Mouse (Mus musculus) liver, embryonic 16.5 days (tissue): ENCODE data around the gene Prkn. TPM values are rescaled to one million over a fixed set of nuclear protein-coding genes. Genes with fewer than 3 reads are reported as not detected.

Experiments
- ATAC-seq: fragments of 200-750 bp; cut with Nextera tagmentation; 2 replicates; pipeline ENCODE4 v1.8.0; 2017; ENCODE audit warnings: low read depth, mild to moderate bottlenecking, moderate number of reproducible peaks, moderate library complexity
- H3K27ac ChIP-seq: fragments of 300-500 bp; sonication (generic); 2 replicates; pipeline ENCODE4 v1.5.1; 2014; ENCODE audit warnings: mild to moderate bottlenecking, low read length
- H3K27me3 ChIP-seq: fragments of 300-500 bp; sonication (generic); 2 replicates; pipeline ENCODE4 v1.6.1; 2014; ENCODE audit warnings: low read depth, low read length, mixed read lengths; ENCODE audit not compliant: control insufficient read depth, insufficient read depth
- H3K36me3 ChIP-seq: fragments of 300-500 bp; sonication (generic); 2 replicates; pipeline ENCODE4 v1.6.1; 2014; ENCODE audit warnings: mild to moderate bottlenecking; ENCODE audit not compliant: control insufficient read depth, insufficient read depth
- H3K4me1 ChIP-seq: fragments of 300-500 bp; sonication (generic); 2 replicates; pipeline ENCODE4 v1.6.1; 2014; ENCODE audit warnings: low read depth, low read length, mixed read lengths; ENCODE audit not compliant: control insufficient read depth
- H3K4me2 ChIP-seq: fragments of 300-500 bp; sonication (generic); 2 replicates; pipeline ENCODE4 v1.6.1; 2014; ENCODE audit warnings: low read depth, low read length, mixed read lengths
- H3K4me3 ChIP-seq: fragments of 300-500 bp; sonication (generic); 2 replicates; pipeline ENCODE4 v1.5.1; 2014; ENCODE audit warnings: low read depth, mild to moderate bottlenecking, low read length
- H3K9ac ChIP-seq: fragments of 300-500 bp; sonication (generic); 2 replicates; pipeline ENCODE4 v1.6.1; 2014; ENCODE audit warnings: low read depth, low read length
- H3K9me3 ChIP-seq: fragments of 300-500 bp; sonication (generic); replicated peaks from 2 replicates; pipeline ENCODE4 v1.6.1; 2016; ENCODE audit warnings: low read length; ENCODE audit not compliant: control insufficient read depth
- WGBS: fragments of 180-500 bp; shearing (Covaris S2); extraction: QIAGEN DNeasy Blood & Tissue Kit; methylation state at CpG from one replicate; pipeline ENCODE4 v1.1.7; 2014; ENCODE audit not compliant: insufficient replicate concordance; 5-methylcytosine and 5-hydroxymethylcytosine counted together
- polyA plus RNA-seq: library from polyadenylated mRNA; unstranded; fragments of >200 nt; fragmentation: Nextera tagmentation; extraction: Ambion mirVana; gene quantifications from 2 replicates; pipeline ENCODE4 v1.2.1, GENCODE M21; 2015

The Prkn gene
- polyA plus RNA-seq, 1 experiment from 2014 or later, result 0.70 TPM

DNA sequence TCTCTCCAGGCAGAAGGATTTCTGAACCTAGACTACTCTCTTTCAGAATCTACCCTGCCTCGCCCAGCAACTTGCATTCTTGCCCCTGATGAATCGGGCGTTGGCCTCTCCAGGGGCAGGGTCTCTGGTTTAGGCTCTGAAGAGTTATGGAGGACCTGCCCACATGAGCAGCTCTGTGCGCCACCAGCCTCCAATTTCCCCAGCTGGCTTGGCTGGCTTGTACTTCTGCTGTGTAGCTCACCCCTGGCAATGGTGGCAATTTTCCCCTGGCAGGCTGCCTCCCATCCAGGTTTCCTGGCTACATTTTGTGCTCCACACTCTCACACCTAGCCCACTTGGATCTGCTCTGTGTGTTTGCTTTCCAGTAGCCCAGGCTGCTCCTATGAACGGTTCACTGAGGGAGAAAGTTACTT, 1205.7 kb downstream of the Prkn start:
- peaks cover 8% of the 10 kb centered on the region; the same call in 1 of the 2 replicates for H3K4me1 ChIP-seq
- no peaks in the 10 kb centered on the region for H3K9me3 ChIP-seq
- no peak overlapping the region for H3K4me2 ChIP-seq
- no peak for ATAC-seq
- no peaks in the 10 kb centered on the region for H3K36me3 ChIP-seq
- no peak overlapping the region for H3K9ac ChIP-seq
- no peak overlapping the region for H3K4me3 ChIP-seq
- peaks cover 12% of the 10 kb centered on the region for H3K27me3 ChIP-seq
- H3K27ac ChIP-seq, result no peak overlapping the region
- 65% methylated on average over 5 of the region's 5 CpGs for WGBS

DNA sequence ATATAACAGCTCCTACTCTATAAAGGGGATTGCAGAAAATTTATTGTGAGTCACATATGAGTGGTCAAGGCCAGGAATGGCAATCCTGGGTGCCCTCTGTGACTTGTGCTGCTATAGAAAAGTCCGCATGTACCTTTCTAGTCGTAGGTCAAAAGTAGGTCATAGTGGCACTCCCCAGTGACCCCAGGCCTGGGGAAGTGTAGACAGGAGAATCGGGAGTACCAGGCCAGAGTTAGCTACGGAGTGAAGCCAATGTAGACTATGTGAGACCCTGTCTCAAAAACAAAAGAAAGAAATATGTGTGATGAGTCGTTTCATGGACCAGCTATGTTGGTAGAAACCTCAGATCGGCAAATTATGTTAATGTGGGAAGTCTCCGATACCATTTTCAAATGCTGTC, 1206.8 kb downstream of the Prkn start:
- Histone ChIP-seq H3K27ac (no peak overlapping the region), H3K36me3 (no peaks in the 10 kb centered on the region), H3K4me3 (no peak overlapping the region), H3K4me2 (no peak overlapping the region), H3K27me3 (peaks cover 12% of the 10 kb centered on the region), H3K4me1 (peaks cover 6% of the 10 kb centered on the region; the same call in 1 of the 2 replicates), H3K9me3 (no peaks in the 10 kb centered on the region), H3K9ac (no peak overlapping the region)
- ATAC-seq, result no peak
- whole genome bisulfite sequencing, result 69% methylated on average over 7 of the region's 7 CpGs

DNA sequence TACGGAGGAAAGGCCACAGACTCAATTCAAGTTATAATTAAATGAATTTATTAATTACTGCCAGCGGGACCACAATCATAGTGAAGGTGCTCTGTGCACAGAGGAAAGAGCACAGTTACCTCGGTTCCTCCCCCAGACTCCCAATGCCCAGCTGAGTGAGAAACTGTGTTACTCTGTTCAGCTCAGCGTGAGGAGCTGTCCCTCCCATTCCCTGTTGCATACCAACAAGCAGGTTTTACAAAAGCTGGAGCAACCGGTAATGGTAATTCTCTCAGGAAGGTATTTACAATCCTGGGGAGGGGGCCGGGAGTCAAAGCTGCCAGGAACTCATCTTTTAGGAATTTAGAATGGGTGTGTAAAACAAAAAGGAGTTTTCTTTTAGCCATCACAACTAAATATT, 1207.3 kb downstream of the Prkn start:
- ATAC-seq, result no peak
- Histone ChIP-seq H3K9ac (no peak overlapping the region), H3K36me3 (no peaks in the 10 kb centered on the region), H3K4me3 (no peak overlapping the region), H3K4me1 (peaks cover 2% of the 10 kb centered on the region; the same call in 1 of the 2 replicates), H3K27ac (no peak overlapping the region), H3K27me3 (peaks cover 12% of the 10 kb centered on the region), H3K9me3 (no peaks in the 10 kb centered on the region), H3K4me2 (no peak overlapping the region)
- 46% methylated on average over 6 of the region's 6 CpGs for WGBS

DNA sequence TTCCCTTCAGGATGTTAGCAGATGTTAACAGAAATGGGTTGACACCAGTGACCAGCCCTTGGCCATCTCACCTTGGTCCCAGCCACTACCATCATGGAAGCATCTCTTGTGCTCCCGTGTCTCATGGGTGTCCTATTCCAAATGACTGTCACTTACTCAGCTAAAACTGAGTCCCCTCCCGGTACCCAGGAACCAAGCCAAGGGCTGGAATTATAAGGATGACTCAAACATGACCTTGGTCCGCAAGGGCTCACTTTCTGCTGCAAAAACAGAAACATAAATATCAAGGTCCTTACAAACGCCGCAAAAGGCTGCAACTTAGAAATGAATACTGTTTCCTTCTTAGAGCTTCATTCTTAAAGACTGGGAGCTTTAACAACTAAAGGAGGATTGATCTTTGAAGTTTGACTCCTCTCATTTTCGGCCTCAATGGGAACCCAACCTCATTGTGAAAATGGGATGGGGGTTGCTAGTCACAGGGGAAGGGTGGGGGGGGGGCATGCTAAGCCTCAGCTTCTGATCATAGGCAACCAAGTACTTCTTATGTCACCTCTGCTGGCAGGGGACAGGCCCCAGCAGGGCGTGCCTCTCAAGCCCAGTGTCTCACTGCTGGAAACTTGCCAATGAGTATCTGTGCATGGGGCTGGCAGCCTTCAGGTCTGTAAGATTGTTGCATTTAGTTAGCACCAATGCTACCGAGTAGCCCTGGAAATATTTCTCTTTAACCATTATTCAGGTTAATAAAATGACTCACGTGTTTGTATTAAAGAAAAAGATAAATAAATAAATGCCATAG, 1208.7 kb downstream of the Prkn start:
- no peak overlapping the region for H3K9ac ChIP-seq
- no peak overlapping the region for H3K27ac ChIP-seq
- ATAC-seq, result 0 out of 2 replicates have a peak, but pooled peaks have one; percentile 32
- H3K4me1 ChIP-seq, result no peaks in the 10 kb centered on the region; the same call in 1 of the 2 replicates
- no peaks in the 10 kb centered on the region for H3K9me3 ChIP-seq
- no peak overlapping the region for H3K4me3 ChIP-seq
- 57% methylated on average over 9 of the region's 9 CpGs for WGBS
- peaks cover 9% of the 10 kb centered on the region for H3K27me3 ChIP-seq
- H3K36me3 ChIP-seq, result no peaks in the 10 kb centered on the region
- H3K4me2 ChIP-seq, result no peak overlapping the region

DNA sequence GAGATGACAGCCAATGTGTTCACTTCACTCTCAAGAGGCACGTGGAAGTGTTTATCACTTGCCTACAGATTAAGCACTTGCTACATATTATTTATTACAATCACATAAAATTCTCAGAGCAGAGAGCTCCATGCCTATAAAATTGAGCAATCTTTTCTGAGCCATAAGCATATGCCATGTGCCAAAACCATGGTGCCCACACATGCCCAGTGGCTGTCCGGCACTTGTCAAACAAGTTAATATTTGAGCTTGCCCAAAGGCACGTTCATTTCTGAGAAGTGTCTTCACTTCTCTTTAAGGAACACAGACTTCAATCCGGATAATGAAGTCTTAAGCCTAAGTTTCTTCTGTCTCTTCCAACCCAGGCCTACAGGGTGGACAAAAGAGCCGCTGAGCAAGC, 1210.1 kb downstream of the Prkn start:
- H3K4me1 ChIP-seq, result no peaks in the 10 kb centered on the region; the same call in 1 of the 2 replicates
- H3K4me2 ChIP-seq, result no peak overlapping the region
- no peaks in the 10 kb centered on the region for H3K9me3 ChIP-seq
- peaks cover 4% of the 10 kb centered on the region; the same call in 1 of the 2 replicates for H3K27me3 ChIP-seq
- H3K36me3 ChIP-seq, result no peaks in the 10 kb centered on the region
- H3K27ac ChIP-seq, result no peak overlapping the region
- no peak overlapping the region for H3K4me3 ChIP-seq
- H3K9ac ChIP-seq, result no peak overlapping the region
- no peak for ATAC-seq
- WGBS, result 67% methylated on average over 5 of the region's 5 CpGs

DNA sequence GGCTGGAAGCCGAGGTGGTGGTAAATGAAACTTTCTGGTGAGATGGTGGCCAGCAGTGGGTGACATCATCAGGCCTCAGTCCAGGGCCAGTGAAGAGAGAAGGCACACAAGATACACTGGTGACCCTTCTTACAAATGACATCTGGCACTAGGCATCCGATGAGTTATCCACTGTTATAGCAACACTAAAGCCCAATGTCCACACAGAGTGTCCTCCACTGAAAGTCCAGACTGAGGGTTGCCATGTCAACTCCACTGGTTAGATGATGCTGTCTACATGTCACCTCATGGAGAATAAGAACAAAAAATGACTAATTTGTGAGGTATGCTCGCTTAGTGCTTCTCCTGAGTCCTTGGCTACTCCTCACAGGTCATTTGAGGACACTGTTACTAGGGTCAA, 1210.8 kb downstream of the Prkn start:
- Histone ChIP-seq H3K9ac (no peak overlapping the region), H3K36me3 (no peaks in the 10 kb centered on the region), H3K27ac (no peak overlapping the region), H3K4me3 (no peak overlapping the region), H3K9me3 (no peaks in the 10 kb centered on the region), H3K27me3 (no peaks in the 10 kb centered on the region; the same call in 1 of the 2 replicates), H3K4me1 (no peaks in the 10 kb centered on the region; the same call in 1 of the 2 replicates), H3K4me2 (no peak overlapping the region)
- 66% methylated on average over 3 of the region's 3 CpGs for WGBS
- no peak for ATAC-seq

DNA sequence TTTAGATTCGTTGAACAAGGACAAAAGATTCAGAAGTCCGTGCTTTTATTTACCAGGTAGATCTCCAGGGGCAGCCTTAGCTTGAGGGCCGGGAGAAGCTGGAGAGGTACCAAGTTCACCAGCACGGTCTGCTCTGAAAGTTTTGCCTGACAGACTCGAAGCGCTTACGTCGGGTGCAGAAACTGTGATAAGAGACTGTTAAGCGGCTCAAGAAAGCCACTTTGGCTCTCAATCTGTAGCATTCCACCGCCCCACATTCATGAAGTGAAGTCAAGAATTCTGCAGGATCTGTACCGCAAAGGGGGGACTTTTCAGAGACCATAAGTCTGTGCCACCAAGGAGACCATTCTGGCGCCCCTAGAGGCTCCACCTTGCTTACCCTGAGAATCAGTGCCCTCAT, 1212.5 kb downstream of the Prkn start:
- no peak overlapping the region for H3K4me3 ChIP-seq
- H3K4me2 ChIP-seq, result no peak overlapping the region
- no peak overlapping the region for H3K9ac ChIP-seq
- ATAC-seq, result no peak
- H3K27me3 ChIP-seq, result no peaks in the 10 kb centered on the region
- H3K36me3 ChIP-seq, result no peaks in the 10 kb centered on the region
- no peaks in the 10 kb centered on the region for H3K9me3 ChIP-seq
- H3K27ac ChIP-seq, result no peak overlapping the region
- 73% methylated on average over 12 of the region's 12 CpGs for WGBS
- H3K4me1 ChIP-seq, result no peaks in the 10 kb centered on the region; the same call in 1 of the 2 replicates

DNA sequence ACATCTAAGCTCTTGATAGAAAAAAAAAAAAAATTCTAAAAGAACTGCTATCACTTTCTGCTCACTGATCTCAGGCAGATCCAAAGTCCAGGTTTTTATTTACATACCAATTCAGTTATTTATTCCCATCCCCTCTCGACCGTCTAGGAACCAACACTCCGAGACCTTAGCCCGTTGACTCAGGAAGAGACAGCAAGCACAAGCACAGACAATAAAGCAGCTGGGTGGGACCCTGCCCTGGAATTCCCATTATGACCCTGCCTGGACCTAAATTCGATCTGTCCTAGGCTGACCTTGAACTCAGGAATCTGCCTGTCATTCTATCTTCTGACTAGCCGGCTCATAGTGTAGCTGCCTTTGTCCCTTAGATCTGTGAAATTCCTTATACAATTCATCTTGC, 1218.9 kb downstream of the Prkn start:
- no peak overlapping the region for H3K27ac ChIP-seq
- 79% methylated on average over 6 of the region's 6 CpGs for WGBS
- ATAC-seq, result no peak
- no peaks in the 10 kb centered on the region for H3K27me3 ChIP-seq
- no peak overlapping the region for H3K4me2 ChIP-seq
- H3K4me1 ChIP-seq, result no peaks in the 10 kb centered on the region
- no peaks in the 10 kb centered on the region for H3K36me3 ChIP-seq
- H3K9me3 ChIP-seq, result no peaks in the 10 kb centered on the region
- no peak overlapping the region for H3K4me3 ChIP-seq
- H3K9ac ChIP-seq, result no peak overlapping the region

DNA sequence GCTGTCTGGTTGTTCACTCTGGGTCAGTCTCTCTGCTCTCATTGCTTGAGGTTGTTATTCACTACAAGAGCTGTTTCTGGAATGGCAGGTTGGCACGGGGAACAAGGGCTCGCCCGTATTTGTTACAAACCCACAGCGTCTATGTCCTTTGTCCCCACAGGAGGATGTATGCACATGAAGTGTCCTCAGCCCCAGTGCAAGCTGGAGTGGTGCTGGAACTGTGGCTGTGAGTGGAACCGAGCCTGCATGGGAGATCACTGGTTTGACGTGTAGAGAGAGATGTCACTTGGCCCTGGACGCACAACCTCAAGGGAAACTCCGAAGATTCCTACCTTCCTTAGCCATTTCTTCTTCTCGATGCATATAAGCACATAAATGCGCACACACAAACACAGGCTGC, 1221.2 kb downstream of the Prkn start:
- ATAC-seq, result no peak
- H3K4me1 ChIP-seq, result no peaks in the 10 kb centered on the region
- no peak overlapping the region for H3K4me3 ChIP-seq
- H3K4me2 ChIP-seq, result no peak overlapping the region
- no peaks in the 10 kb centered on the region for H3K9me3 ChIP-seq
- H3K9ac ChIP-seq, result no peak overlapping the region
- H3K36me3 ChIP-seq, result no peaks in the 10 kb centered on the region
- WGBS, result 60% methylated on average over 10 of the region's 10 CpGs
- no peak overlapping the region for H3K27ac ChIP-seq
- H3K27me3 ChIP-seq, result no peaks in the 10 kb centered on the region
